23 mouse cellular contexts compared by ENCODE assay signal in genomic region chr7:37474284-37474683, GRCm38 (mm10).
DNase-seq lines count a peak whose midpoint lies in the region; ATAC-seq and TF ChIP-seq lines count a peak whose summit lies in the region.
"Had no signal": no experiment of that assay in that cellular context is flagged by ENCODE, and none has a peak within 500 bp of the region (broad histone marks: within the 10 kb centered on the region; RNA-seq: fewer than 3 reads in every experiment).

No protein-coding gene starts in this region.

- TF ChIP-seq CTCF in kidney, postnatal 0 days (IDR thresholded peaks at IDR 0.05; ENCODE audit: low read depth), result no peak
- no peak for TF ChIP-seq CTCF in kidney, adult 2 months (conservative IDR thresholded peaks at IDR 0.05; ENCODE audit: insufficient read depth, insufficient read length, low read depth, low read length)

- no peaks in the 10 kb centered on the region for H3K4me1 ChIP-seq in hindbrain, embryonic 16.5 days (ENCODE audit: control insufficient read depth, insufficient read depth, low read depth, low read length)
- no peaks in the 10 kb centered on the region for H3K4me1 ChIP-seq in hindbrain, embryonic 11.5 days (replicated peaks; ENCODE audit: control insufficient read depth, insufficient read depth, low read length)
- no peaks in the 10 kb centered on the region for H3K4me1 ChIP-seq in kidney, postnatal 0 days (replicated peaks; ENCODE audit: insufficient read depth, low read length)
- H3K4me1 ChIP-seq in kidney, adult 2 months (ENCODE audit: control insufficient read depth, insufficient read depth, low read length), result no peaks in the 10 kb centered on the region
- H3K4me1 ChIP-seq in midbrain, embryonic 10.5 days, result peaks cover 6% of the 10 kb centered on the region
- H3K4me1 ChIP-seq in midbrain, embryonic 15.5 days, result no peaks in the 10 kb centered on the region
- H3K4me1 ChIP-seq: embryonic facial prominence, embryonic 15.5 days; forebrain, embryonic 10.5 days; heart, embryonic 15.5 days had no signal

- H3K4me3 ChIP-seq in hindbrain, embryonic 16.5 days (ENCODE audit: low read length), result no peak overlapping the region
- H3K4me3 ChIP-seq in hindbrain, embryonic 11.5 days (ENCODE audit: low read depth, low read length), result no peak overlapping the region
- H3K4me3 ChIP-seq in kidney, postnatal 0 days (replicated peaks; ENCODE audit: low read depth, low read length), result no peak overlapping the region
- no peak overlapping the region for H3K4me3 ChIP-seq in kidney, adult 2 months (ENCODE audit: insufficient read depth, low read depth, low read length)
- no peak overlapping the region for H3K4me3 ChIP-seq in midbrain, embryonic 10.5 days
- H3K4me3 ChIP-seq in midbrain, embryonic 15.5 days, result no peak overlapping the region
- H3K4me3 ChIP-seq: embryonic facial prominence, embryonic 15.5 days; erythroblast, embryonic 14.5 days; forebrain, embryonic 10.5 days; gastrocnemius, adult 2 months; heart, embryonic 15.5 days had no signal

- no peak for DNase-seq in hindbrain, embryonic 11.5 days (ENCODE audit: low spot score)
- DNase-seq in kidney, postnatal 0 days (ENCODE audit: low spot score), result peak; percentile 40
- no peak for DNase-seq in kidney, adult 2 months
- no peak for DNase-seq in midbrain, embryonic 10.5 days (ENCODE audit: low spot score)
- DNase-seq in gastrocnemius, postnatal 10 days, result no peak
- DNase-seq: adrenal gland, adult 8-10 months; adrenal gland, postnatal 36 days; cerebellum, adult 2 months; cerebellum, postnatal 10 days; embryo, embryonic 11 days; gastrocnemius, adult 2 months; gastrocnemius, postnatal 36 days; heart, adult 11 months; heart, postnatal 14 days had no signal

- no peak overlapping the region for H3K4me2 ChIP-seq in hindbrain, embryonic 16.5 days (ENCODE audit: low read length)
- no peak overlapping the region for H3K4me2 ChIP-seq in hindbrain, embryonic 11.5 days (replicated peaks; ENCODE audit: low read depth, low read length)
- no peak overlapping the region for H3K4me2 ChIP-seq in kidney, postnatal 0 days (ENCODE audit: low read length)
- H3K4me2 ChIP-seq in midbrain, embryonic 15.5 days, result no peak overlapping the region
- H3K4me2 ChIP-seq: embryonic facial prominence, embryonic 15.5 days; heart, embryonic 15.5 days; hindbrain, embryonic 14.5 days had no signal

- no peaks in the 10 kb centered on the region for H3K27me3 ChIP-seq in hindbrain, embryonic 16.5 days (replicated peaks; ENCODE audit: control insufficient read depth, insufficient read depth, low read length)
- H3K27me3 ChIP-seq in hindbrain, embryonic 11.5 days (ENCODE audit: control insufficient read depth, insufficient read depth, low read length), result no peaks in the 10 kb centered on the region
- no peaks in the 10 kb centered on the region for H3K27me3 ChIP-seq in kidney, postnatal 0 days (ENCODE audit: insufficient read depth, low read length)
- no peaks in the 10 kb centered on the region for H3K27me3 ChIP-seq in kidney, adult 2 months (replicated peaks; ENCODE audit: control insufficient read depth, insufficient read depth, low read length)
- no peaks in the 10 kb centered on the region for H3K27me3 ChIP-seq in midbrain, embryonic 10.5 days (ENCODE audit: low read depth, poor library complexity, severe bottlenecking)
- H3K27me3 ChIP-seq in midbrain, embryonic 15.5 days (replicated peaks), result no peaks in the 10 kb centered on the region
- H3K27me3 ChIP-seq: embryonic facial prominence, embryonic 15.5 days; heart, embryonic 15.5 days; Patski had no signal

- H3K27ac ChIP-seq in hindbrain, embryonic 16.5 days (ENCODE audit: low read depth, low read length), result no peak overlapping the region
- H3K27ac ChIP-seq in hindbrain, embryonic 11.5 days (ENCODE audit: low read depth, low read length), result no peak overlapping the region
- no peak overlapping the region for H3K27ac ChIP-seq in kidney, postnatal 0 days
- no peak overlapping the region for H3K27ac ChIP-seq in kidney, adult 2 months (ENCODE audit: insufficient read depth, low read depth, low read length)
- 0 out of 2 replicates have a peak overlapping the region, but pooled peaks have one; percentile 9 for H3K27ac ChIP-seq in midbrain, embryonic 10.5 days (replicated peaks)
- H3K27ac ChIP-seq in midbrain, embryonic 15.5 days, result no peak overlapping the region
- H3K27ac ChIP-seq: embryonic facial prominence, embryonic 15.5 days; forebrain, embryonic 10.5 days; gastrocnemius, adult 2 months; heart, embryonic 15.5 days; hindbrain, embryonic 14.5 days had no signal

- 0 out of 2 replicates have a peak, but pooled peaks have one; percentile 27 for ATAC-seq in hindbrain, embryonic 16.5 days
- no peak for ATAC-seq in hindbrain, embryonic 11.5 days (ENCODE audit: low FRiP score)
- ATAC-seq in kidney, postnatal 0 days (replicated peaks; ENCODE audit: low FRiP score, low read depth), result 0 out of 2 replicates have a peak, but pooled peaks have one; percentile 59
- no peak for ATAC-seq in midbrain, embryonic 15.5 days (replicated peaks)
- ATAC-seq: forebrain, embryonic 14.5 days; Patski had no signal

- H3K9me3 ChIP-seq in hindbrain, embryonic 16.5 days (ENCODE audit: control insufficient read depth, low read length), result no peaks in the 10 kb centered on the region
- H3K9me3 ChIP-seq in hindbrain, embryonic 11.5 days (ENCODE audit: control insufficient read depth, low read length), result no peaks in the 10 kb centered on the region
- no peaks in the 10 kb centered on the region for H3K9me3 ChIP-seq in kidney, postnatal 0 days (replicated peaks; ENCODE audit: low read length)
- no peaks in the 10 kb centered on the region for H3K9me3 ChIP-seq in midbrain, embryonic 10.5 days (replicated peaks)
- no peaks in the 10 kb centered on the region for H3K9me3 ChIP-seq in midbrain, embryonic 15.5 days
- H3K9me3 ChIP-seq: embryonic facial prominence, embryonic 15.5 days; forebrain, embryonic 10.5 days; heart, embryonic 15.5 days had no signal

- H3K36me3 ChIP-seq in hindbrain, embryonic 16.5 days (ENCODE audit: control insufficient read depth, insufficient read depth, low read length), result no peaks in the 10 kb centered on the region
- no peaks in the 10 kb centered on the region for H3K36me3 ChIP-seq in hindbrain, embryonic 11.5 days (ENCODE audit: control insufficient read depth, insufficient read depth, low read length)
- no peaks in the 10 kb centered on the region for H3K36me3 ChIP-seq in kidney, postnatal 0 days (ENCODE audit: insufficient read depth, low read length)
- H3K36me3 ChIP-seq in kidney, adult 2 months (ENCODE audit: control insufficient read depth, insufficient read depth, low read length), result no peaks in the 10 kb centered on the region
- H3K36me3 ChIP-seq in midbrain, embryonic 10.5 days, result peaks cover 10% of the 10 kb centered on the region
- H3K36me3 ChIP-seq in midbrain, embryonic 15.5 days (replicated peaks), result no peaks in the 10 kb centered on the region
- H3K36me3 ChIP-seq: embryonic facial prominence, embryonic 15.5 days; heart, embryonic 15.5 days had no signal

- no peak for TF ChIP-seq POLR2A in kidney, adult 2 months (IDR thresholded peaks at IDR 0.05; ENCODE audit: low read depth, low read length)

- 75% methylated on average over 8 of the region's 8 CpGs for WGBS in hindbrain, embryonic 16.5 days
- 79% methylated on average over 8 of the region's 8 CpGs for WGBS in hindbrain, embryonic 11.5 days
- WGBS in kidney, postnatal 0 days, result 31% methylated on average over 8 of the region's 8 CpGs
- WGBS in kidney, adult 2 months, result 41% methylated on average over 8 of the region's 8 CpGs
- 81% methylated on average over 8 of the region's 8 CpGs for WGBS in midbrain, embryonic 10.5 days
- WGBS in midbrain, embryonic 15.5 days, result 87% methylated on average over 8 of the region's 8 CpGs

- H3K9ac ChIP-seq in hindbrain, embryonic 16.5 days (ENCODE audit: low read depth, low read length), result no peak overlapping the region
- H3K9ac ChIP-seq in hindbrain, embryonic 11.5 days (ENCODE audit: low read depth, low read length), result no peak overlapping the region
- H3K9ac ChIP-seq in kidney, postnatal 0 days (ENCODE audit: low read depth, low read length), result no peak overlapping the region
- H3K9ac ChIP-seq in midbrain, embryonic 15.5 days, result no peak overlapping the region
- H3K9ac ChIP-seq: embryonic facial prominence, embryonic 15.5 days; heart, embryonic 15.5 days; hindbrain, embryonic 14.5 days had no signal

Comparison
In these comparisons a context has a peak if more than half of its experiments do, and no peak if none do; other contexts are left out.
1. ATAC-seq: peak in hindbrain, embryonic 16.5 days (single experiment) and kidney, postnatal 0 days (single experiment); none in hindbrain, embryonic 11.5 days (single experiment) and midbrain, embryonic 15.5 days (single experiment).